Mouse (Mus musculus) heart, postnatal 36 days (tissue): Measurements from ENCODE around the gene Gm43638. TPM values are rescaled to one million over a fixed set of nuclear protein-coding genes. Genes with fewer than 3 reads are reported as not detected.

Source experiments
- total RNA-seq, 2 experiments: library from RNA; stranded (reverse); gene quantifications; 2 replicates each; pipeline ENCODE4 v1.2.3; 2021

Gm43638 gene
- total RNA-seq, 2 experiments from 2014 or later = not detected

Other genes starting within 250 kb of the Gm43638 start
- not detected for gene Ugt2b37, start 232.0 kb downstream of the Gm43638 start, total RNA-seq
- not detected for gene Ugt2a3, start 149.6 kb downstream of the Gm43638 start, total RNA-seq
- gene Ugt2b38, start 62.6 kb downstream of the Gm43638 start, total RNA-seq = not detected
- not detected for gene Ugt2a2, start 4.5 kb downstream of the Gm43638 start, total RNA-seq
- not detected for gene Ugt2a1, start 4.1 kb upstream of the Gm43638 start, total RNA-seq
- not detected for gene Sult1b1, start 51.4 kb upstream of the Gm43638 start, total RNA-seq
- not detected for gene Sult1d1, start 82.2 kb upstream of the Gm43638 start, total RNA-seq
- gene Sult1e1, start 104.8 kb upstream of the Gm43638 start, total RNA-seq = under 1 TPM in 1 of 2 experiments, not detected in 1; 0.27 TPM
- not detected for gene Csn1s1, start 179.4 kb upstream of the Gm43638 start, total RNA-seq
- not detected for gene Csn2, start 212.8 kb upstream of the Gm43638 start, total RNA-seq